Mouse (Mus musculus) stomach, postnatal 0 days (tissue): ENCODE results near the gene Satb1. TPM values are rescaled to one million over a fixed set of nuclear protein-coding genes. Genes with fewer than 3 reads are reported as not detected.

Experiments used
- ATAC-seq: fragments of 200-750 bp; cut with Nextera tagmentation; 2 replicates; pipeline ENCODE4 v1.8.0; 2017; ENCODE audit not compliant: low FRiP score, low TSS enrichment
- DNase-seq: peaks from one replicate; pipeline ENCODE4 v3.0.0-alpha.2; 2016; ENCODE audit warnings: low spot score
- H3K27ac ChIP-seq: fragments of 300-500 bp; sonication (generic); replicated peaks from 2 replicates; pipeline ENCODE4 v1.5.1; 2014; ENCODE audit warnings: mild to moderate bottlenecking, control low read depth
- H3K27me3 ChIP-seq: fragments of 300-500 bp; sonication (generic); 2 replicates; pipeline ENCODE4 v1.6.1; 2014; ENCODE audit warnings: low read length; ENCODE audit not compliant: control insufficient read depth, insufficient read depth
- H3K36me3 ChIP-seq: fragments of 300-500 bp; sonication (generic); 2 replicates; pipeline ENCODE4 v1.6.1; 2014; ENCODE audit warnings: low read length, mixed read lengths; ENCODE audit not compliant: control insufficient read depth, insufficient read depth
- H3K4me1 ChIP-seq: fragments of 300-500 bp; sonication (generic); replicated peaks from 2 replicates; pipeline ENCODE4 v1.6.1; 2014; ENCODE audit warnings: antibody characterized with exemption; ENCODE audit not compliant: control insufficient read depth, insufficient read depth
- H3K4me2 ChIP-seq: fragments of 300-500 bp; sonication (generic); replicated peaks from 2 replicates; pipeline ENCODE4 v1.6.1; 2014; ENCODE audit warnings: low read depth, mild to moderate bottlenecking, control low read depth, moderate library complexity
- H3K4me3 ChIP-seq: fragments of 300-500 bp; sonication (generic); 2 replicates; pipeline ENCODE4 v1.5.1; 2014; ENCODE audit warnings: low read depth, low read length, control low read depth
- H3K9ac ChIP-seq: fragments of 300-500 bp; sonication (generic); 2 replicates; pipeline ENCODE4 v1.6.1; 2014; ENCODE audit warnings: mild to moderate bottlenecking, low read length, control low read depth, mixed read lengths
- H3K9me3 ChIP-seq: fragments of 300-500 bp; sonication (generic); 2 replicates; pipeline ENCODE4 v1.6.1; 2016; ENCODE audit warnings: low read length; ENCODE audit not compliant: control insufficient read depth
- CTCF ChIP-seq: IDR thresholded peaks from 2 replicates; pipeline ENCODE4 v1.5.1; 2016; ENCODE audit warnings: antibody characterized with exemption, low read depth, mild to moderate bottlenecking, moderate library complexity
- EP300 ChIP-seq: optimal IDR thresholded peaks from 2 replicates; pipeline ENCODE3; 2016; ENCODE audit warnings: antibody characterized with exemption
- WGBS: fragments of 180-500 bp; shearing (Covaris S2); extraction: QIAGEN DNeasy Blood & Tissue Kit; methylation state at CpG from one replicate; pipeline ENCODE4 v1.1.7; 2014; 5-methylcytosine and 5-hydroxymethylcytosine counted together
- polyA plus RNA-seq: library from polyadenylated mRNA; unstranded; fragments of >200 nt; fragmentation: Nextera tagmentation; extraction: Ambion mirVana; gene quantifications from 2 replicates; pipeline ENCODE4 v1.2.1, GENCODE M21; 2015

Satb1 gene
- polyA plus RNA-seq, 1 experiment from 2014 or later = 2.9 TPM

- Histone ChIP-seq H3K9me3 (no peaks in the 10 kb centered on the region), H3K4me2 (no peak overlapping the region), H3K27me3 (no peaks in the 10 kb centered on the region), H3K36me3 (no peaks in the 10 kb centered on the region), H3K4me3 (no peak overlapping the region), H3K9ac (no peak overlapping the region), H3K27ac (no peak overlapping the region), H3K4me1 (no peaks in the 10 kb centered on the region)
- 80% methylated on average over 4 of the region's 4 CpGs for WGBS
- DNase-seq = no peak
- ATAC-seq = no peak
- no peak for TF ChIP-seq CTCF
- TF ChIP-seq EP300 = no peak
Measured at GRCm38 (mm10) chr17:51687226-51687625, 145.9 kb downstream of the Satb1 start.
